Mouse (Mus musculus) ovary, adult 18-20 months (tissue): ENCODE measurements around the gene Gm11444.

ENCODE experiments used
- DNase-seq: peaks from one replicate; pipeline ENCODE4 v3.0.0; 2022; ENCODE audit warnings: low spot score, mixed read lengths

Gene Gm11444

GRCm38 (mm10) chr11:85857997-85858698, 8.0 kb upstream of the Gm11444 start:
- DNase-seq = no peak

GRCm38 (mm10) chr11:85850758-85851157, 625 bp upstream of the Gm11444 start:
- no peak for DNase-seq

GRCm38 (mm10) chr11:85849037-85849436, 1.1 kb downstream of the Gm11444 start:
- DNase-seq = peak; percentile 66

- DNase-seq = no peak
These were observed 3.6 kb downstream of the Gm11444 start for GRCm38 (mm10) chr11:85846509-85846908.

GRCm38 (mm10) chr11:85845921-85846320, 4.2 kb downstream of the Gm11444 start:
- no peak for DNase-seq

GRCm38 (mm10) chr11:85844971-85845370, 5.2 kb downstream of the Gm11444 start:
- DNase-seq = no peak

GRCm38 (mm10) chr11:85844144-85844965, 5.8 kb downstream of the Gm11444 start:
- peak; percentile 81 for DNase-seq

- DNase-seq = peak; percentile 78
These were observed 6.8 kb downstream of the Gm11444 start for GRCm38 (mm10) chr11:85843347-85843692.

- no peak for DNase-seq
These were observed 7.4 kb downstream of the Gm11444 start for GRCm38 (mm10) chr11:85842596-85843346.

GRCm38 (mm10) chr11:85841980-85842379, 8.2 kb downstream of the Gm11444 start:
- peak; percentile 62 for DNase-seq

GRCm38 (mm10) chr11:85841211-85841681, 8.9 kb downstream of the Gm11444 start:
- no peak for DNase-seq

- no peak for DNase-seq
These were observed 9.4 kb downstream of the Gm11444 start for GRCm38 (mm10) chr11:85840803-85841145.

GRCm38 (mm10) chr11:85840031-85840802, 9.9 kb downstream of the Gm11444 start:
- no peak for DNase-seq

GRCm38 (mm10) chr11:85839258-85840030, 10.7 kb downstream of the Gm11444 start:
- DNase-seq = no peak

- DNase-seq = no peak
These were observed 11.5 kb downstream of the Gm11444 start for GRCm38 (mm10) chr11:85838424-85839257.

- DNase-seq = no peak
These were observed 12.3 kb downstream of the Gm11444 start for GRCm38 (mm10) chr11:85837648-85838423.

GRCm38 (mm10) chr11:85837291-85837647, 12.9 kb downstream of the Gm11444 start:
- DNase-seq = no peak

- DNase-seq = no peak
These were observed 13.4 kb downstream of the Gm11444 start for GRCm38 (mm10) chr11:85836523-85837290.
